Mouse (Mus musculus): ENCODE results near the gene Mtfr1l. TPM values are rescaled to one million over a fixed set of nuclear protein-coding genes. Genes with fewer than 3 reads are reported as not detected.

Gene Mtfr1l
- polyA plus RNA-seq, 1 experiment = 69.1 TPM

- no peak for TF ChIP-seq GATA1 (IDR thresholded peaks at IDR 0.05; ENCODE audit: low read length)
Measured at GRCm38 (mm10) chr4:134564093-134564492, 28.9 kb upstream of the Mtfr1l start.

- no peak for TF ChIP-seq GATA1 (IDR thresholded peaks at IDR 0.05; ENCODE audit: low read length)
Measured at GRCm38 (mm10) chr4:134563624-134564023, 28.4 kb upstream of the Mtfr1l start.

GRCm38 (mm10) chr4:134562014-134562413 is 26.8 kb upstream of the Mtfr1l start:
- no peak for TF ChIP-seq GATA1 (IDR thresholded peaks at IDR 0.05; ENCODE audit: low read length)

GRCm38 (mm10) chr4:134560699-134561098 is 25.5 kb upstream of the Mtfr1l start:
- no peak for TF ChIP-seq GATA1 (IDR thresholded peaks at IDR 0.05; ENCODE audit: low read length)

- TF ChIP-seq GATA1 (IDR thresholded peaks at IDR 0.05; ENCODE audit: low read length) = no peak
Measured at GRCm38 (mm10) chr4:134559154-134559553, 24.0 kb upstream of the Mtfr1l start.

GRCm38 (mm10) chr4:134558570-134559113 is 23.5 kb upstream of the Mtfr1l start:
- TF ChIP-seq GATA1 (IDR thresholded peaks at IDR 0.05; ENCODE audit: low read length) = no peak

- TF ChIP-seq GATA1 (IDR thresholded peaks at IDR 0.05; ENCODE audit: low read length) = no peak
Measured at GRCm38 (mm10) chr4:134557626-134558249, 22.6 kb upstream of the Mtfr1l start.

GRCm38 (mm10) chr4:134555956-134556580 is 20.9 kb upstream of the Mtfr1l start:
- TF ChIP-seq GATA1 (IDR thresholded peaks at IDR 0.05; ENCODE audit: low read length) = no peak

GRCm38 (mm10) chr4:134553631-134554030 is 18.4 kb upstream of the Mtfr1l start:
- no peak for TF ChIP-seq GATA1 (IDR thresholded peaks at IDR 0.05; ENCODE audit: low read length)

- no peak for TF ChIP-seq GATA1 (IDR thresholded peaks at IDR 0.05; ENCODE audit: low read length)
Measured at GRCm38 (mm10) chr4:134551494-134552316, 16.5 kb upstream of the Mtfr1l start, which contains the start of gene Selenon. Gene Selenon, minus strand, starts transcription at chr4:134552166.

GRCm38 (mm10) chr4:134549899-134550298 is 14.7 kb upstream of the Mtfr1l start:
- no peak for TF ChIP-seq GATA1 (IDR thresholded peaks at IDR 0.05; ENCODE audit: low read length)

- no peak for TF ChIP-seq GATA1 (IDR thresholded peaks at IDR 0.05; ENCODE audit: low read length)
Measured at GRCm38 (mm10) chr4:134548169-134548938, 13.2 kb upstream of the Mtfr1l start.

- TF ChIP-seq GATA1 (IDR thresholded peaks at IDR 0.05; ENCODE audit: low read length) = no peak
Measured at GRCm38 (mm10) chr4:134546814-134547705, 11.9 kb upstream of the Mtfr1l start.

GRCm38 (mm10) chr4:134543261-134543660 is 8.1 kb upstream of the Mtfr1l start:
- no peak for TF ChIP-seq GATA1 (IDR thresholded peaks at IDR 0.05; ENCODE audit: low read length)

Data from G1E-ER4 (cell line).